Mouse (Mus musculus): ENCODE results near the gene Vars2. TPM values are rescaled to one million over a fixed set of nuclear protein-coding genes. Genes with fewer than 3 reads are reported as not detected.

The Vars2 gene
- total RNA-seq, 2 experiments from 2014 or later: 32.4 to 47.3 TPM

- DNase-seq (ENCODE audit: low spot score in 2 of 2): no peak
- TF ChIP-seq CTCF (conservative IDR thresholded peaks at IDR 0.05): peak; percentile 27
- Histone ChIP-seq H3K27ac (no peak overlapping the region), H3K4me3 (no peak overlapping the region)
Observed at GRCm38 (mm10) chr17:35688347-35689175, 21.2 kb upstream of the Vars2 start.

GRCm38 (mm10) chr17:35685061-35685460, 17.7 kb upstream of the Vars2 start:
- Histone ChIP-seq H3K4me3 (no peak overlapping the region), H3K27ac (peak overlapping the region; percentile 61; the same call in 1 of the 2 replicates)
- no peak for DNase-seq (ENCODE audit: low spot score in 2 of 2)
- no peak for TF ChIP-seq CTCF (conservative IDR thresholded peaks at IDR 0.05)

DNA sequence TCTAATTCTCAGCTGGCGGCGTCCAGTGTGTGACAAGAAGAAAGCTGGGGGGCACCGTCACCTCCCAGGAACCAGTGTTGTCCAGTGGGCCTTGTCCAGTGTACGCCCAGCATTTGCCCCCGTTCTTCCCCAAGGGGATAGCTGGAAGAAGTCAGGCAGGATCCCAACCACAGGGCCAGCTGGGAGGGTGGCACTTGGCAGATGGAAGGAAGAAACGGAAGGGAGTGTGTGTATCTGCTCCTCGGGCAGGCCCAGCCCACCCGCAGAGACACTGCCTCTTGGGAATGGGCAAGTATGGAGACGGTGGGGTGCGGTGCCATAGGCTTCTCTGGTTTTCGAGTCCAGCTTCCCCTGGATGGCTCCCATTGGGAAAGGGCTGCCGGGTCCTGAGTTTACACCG, 14.6 kb upstream of the Vars2 start:
- DNase-seq (ENCODE audit: low spot score in 2 of 2): no peak
- H3K4me3 ChIP-seq: no peak overlapping the region
- no peak for TF ChIP-seq CTCF (conservative IDR thresholded peaks at IDR 0.05)

GRCm38 (mm10) chr17:35680591-35680990, 13.2 kb upstream of the Vars2 start:
- Histone ChIP-seq H3K4me3 (no peak overlapping the region), H3K27ac (no peak overlapping the region)
- no peak for TF ChIP-seq CTCF (conservative IDR thresholded peaks at IDR 0.05)
- no peak for DNase-seq (ENCODE audit: low spot score in 2 of 2)

More for the DNA sequence above, 14.6 kb upstream of the Vars2 start:
- H3K27ac ChIP-seq: no peak overlapping the region

DNA sequence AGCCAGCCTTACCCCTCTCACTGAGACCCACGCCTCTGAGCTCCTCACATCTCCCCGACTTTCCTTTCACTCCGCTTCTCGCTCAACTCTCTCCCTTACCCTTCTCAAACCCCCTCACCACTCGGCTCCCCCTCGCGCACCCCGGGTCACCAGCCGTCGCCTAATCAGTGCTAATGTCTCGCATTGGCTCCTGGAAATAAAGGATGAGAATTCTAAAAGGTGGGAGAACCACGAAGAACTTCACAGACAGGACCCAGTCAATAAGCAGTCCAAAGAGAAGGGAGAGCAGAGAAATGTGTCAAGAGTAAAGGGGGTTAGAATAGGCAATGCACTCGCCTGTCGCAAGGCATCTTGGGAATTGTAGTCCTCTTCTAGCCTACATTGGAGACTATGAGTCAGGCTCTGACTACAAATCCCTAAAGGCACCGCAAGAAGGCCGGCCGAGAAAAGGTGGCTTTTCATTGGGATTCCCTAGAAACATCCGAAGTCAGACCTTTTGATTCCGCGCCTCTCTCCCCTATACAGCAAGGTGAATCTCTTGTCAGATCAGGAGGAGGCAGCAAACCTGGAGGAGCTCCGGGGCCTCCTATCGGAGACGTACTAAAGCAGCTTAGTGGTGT, 6.1 kb upstream of the Vars2 start, which contains the start of gene Gtf2h4:
Gtf2h4 (minus strand) TSS at position 324 of the 620 bp plus-strand sequence.
- Histone ChIP-seq H3K27ac (peak within 1 kb of the TSS; percentile 87), H3K4me3 (peak within 1 kb of the TSS; percentile 73)
- TF ChIP-seq CTCF (conservative IDR thresholded peaks at IDR 0.05): peak; percentile 36
- peak; percentile 91 to 96 for DNase-seq (ENCODE audit: low spot score in 2 of 2)

GRCm38 (mm10) chr17:35672527-35672926, 5.1 kb upstream of the Vars2 start:
- Histone ChIP-seq H3K27ac (no peak overlapping the region), H3K4me3 (no peak overlapping the region)
- no peak for TF ChIP-seq CTCF (conservative IDR thresholded peaks at IDR 0.05)
- DNase-seq (ENCODE audit: low spot score in 2 of 2): no peak

DNA sequence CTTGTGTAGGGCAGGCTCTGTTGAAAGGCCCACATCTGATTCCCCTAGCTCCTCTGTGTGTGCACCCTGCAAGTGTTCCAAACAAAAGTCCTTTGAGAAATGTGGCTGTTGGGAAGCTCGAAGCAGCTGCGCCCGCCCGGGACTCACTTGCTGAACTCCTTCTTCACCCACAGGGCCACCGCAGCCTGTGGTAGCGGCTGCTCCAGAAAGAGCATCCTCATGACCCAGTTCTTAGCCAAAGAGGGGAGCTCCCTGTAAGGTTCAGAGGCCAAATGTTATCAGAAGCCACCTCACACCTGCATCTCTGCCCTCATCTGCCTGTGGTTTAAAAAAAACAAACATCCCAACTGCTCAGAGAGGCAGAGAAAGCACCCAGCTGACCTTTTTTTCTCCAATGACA, 4.5 kb upstream of the Vars2 start:
- Histone ChIP-seq H3K27ac (no peak overlapping the region), H3K4me3 (no peak overlapping the region)
- no peak for DNase-seq (ENCODE audit: low spot score in 2 of 2)
- TF ChIP-seq CTCF (conservative IDR thresholded peaks at IDR 0.05): no peak

DNA sequence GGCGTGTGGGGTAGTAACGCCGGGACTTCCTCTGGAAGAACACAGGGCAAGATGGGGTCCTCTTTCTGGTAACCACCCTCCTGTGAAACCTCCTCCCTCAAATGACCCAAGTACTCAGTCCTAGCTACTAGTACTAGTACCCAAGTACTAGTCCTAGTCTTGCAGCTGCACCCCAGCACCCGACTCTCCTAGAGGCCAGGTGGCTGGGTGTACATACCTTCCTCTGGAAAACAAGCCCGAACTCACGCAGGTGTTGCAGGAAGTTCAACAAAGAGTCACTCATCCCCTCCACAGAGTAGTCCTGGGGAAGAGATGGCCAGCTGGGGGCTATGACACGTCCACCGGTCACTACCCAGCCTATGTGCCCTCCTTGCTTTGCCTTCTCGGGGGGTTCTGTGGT, 2.3 kb upstream of the Vars2 start:
- no peak overlapping the region for H3K4me3 ChIP-seq
- no peak for TF ChIP-seq CTCF (conservative IDR thresholded peaks at IDR 0.05)
- DNase-seq (ENCODE audit: low spot score in 2 of 2): no peak
- H3K27ac ChIP-seq: no peak overlapping the region

- DNase-seq (ENCODE audit: low spot score in 2 of 2): no peak
Observed at GRCm38 (mm10) chr17:35666851-35667256, 538 bp downstream of the Vars2 start.

DNA sequence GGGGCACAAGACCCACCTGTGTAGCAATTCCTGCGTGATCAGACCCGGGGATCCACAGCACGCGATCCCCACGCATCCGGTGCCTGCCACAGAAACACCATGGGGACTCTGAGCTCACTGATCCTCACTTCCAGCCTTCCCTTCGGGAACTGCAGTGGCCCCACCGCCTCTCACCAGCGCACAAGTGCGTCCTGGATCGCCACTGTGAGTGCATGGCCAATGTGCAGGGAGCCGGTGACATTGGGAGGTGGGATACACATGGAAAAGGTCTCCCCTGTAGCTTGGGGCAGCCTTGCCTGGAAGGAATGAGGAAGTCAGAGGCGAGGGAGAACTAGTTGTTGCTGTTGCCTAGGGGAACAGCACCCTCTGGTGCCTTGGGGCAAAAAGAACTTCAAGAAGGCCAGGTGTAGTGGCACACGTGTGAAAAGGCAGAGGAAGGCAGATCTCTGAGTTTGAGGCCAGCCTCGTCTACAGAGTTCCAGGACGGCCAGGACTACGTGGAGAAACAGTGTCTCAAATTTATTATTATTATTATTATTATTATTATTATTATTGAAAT, 1.4 kb downstream of the Vars2 start:
- Histone ChIP-seq H3K4me3 (no peak overlapping the region), H3K27ac (no peak overlapping the region)
- no peak for DNase-seq (ENCODE audit: low spot score in 2 of 2)
- peak; percentile 68 for TF ChIP-seq CTCF (conservative IDR thresholded peaks at IDR 0.05)

More at GRCm38 (mm10) chr17:35666851-35667256, 538 bp downstream of the Vars2 start:
- Histone ChIP-seq H3K27ac (peak overlapping the region; percentile 95), H3K4me3 (peak overlapping the region; percentile 95)
- no peak for TF ChIP-seq CTCF (conservative IDR thresholded peaks at IDR 0.05)

DNA sequence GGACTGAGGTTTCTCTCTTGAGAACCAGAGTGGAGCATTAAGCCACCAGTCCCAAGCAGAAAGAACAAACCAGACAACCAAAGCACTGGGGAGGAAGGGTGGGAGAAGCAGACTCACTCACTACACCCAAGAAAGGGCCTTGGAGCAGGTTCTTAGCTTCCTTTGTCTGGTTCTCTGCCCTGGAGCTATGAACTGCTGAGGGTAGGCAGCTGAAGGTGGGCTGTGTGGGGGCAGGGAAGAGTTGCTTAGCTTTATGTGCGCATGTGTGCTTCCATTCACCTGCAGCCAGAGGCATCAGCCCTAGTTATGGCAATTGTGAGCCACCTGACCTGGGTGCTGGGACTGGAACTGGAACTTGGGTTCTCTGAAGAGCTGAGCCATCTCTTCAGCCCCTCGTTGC, 14.3 kb downstream of the Vars2 start:
- no peak overlapping the region for H3K4me3 ChIP-seq
- no peak for TF ChIP-seq CTCF (conservative IDR thresholded peaks at IDR 0.05)
- H3K27ac ChIP-seq: no peak overlapping the region
- DNase-seq (ENCODE audit: low spot score in 2 of 2): no peak

GRCm38 (mm10) chr17:35649429-35649828, 18.0 kb downstream of the Vars2 start:
- no peak overlapping the region for H3K4me3 ChIP-seq
- H3K27ac ChIP-seq: no peak overlapping the region
- DNase-seq (ENCODE audit: low spot score in 2 of 2): no peak
- no peak for TF ChIP-seq CTCF (conservative IDR thresholded peaks at IDR 0.05)

DNA sequence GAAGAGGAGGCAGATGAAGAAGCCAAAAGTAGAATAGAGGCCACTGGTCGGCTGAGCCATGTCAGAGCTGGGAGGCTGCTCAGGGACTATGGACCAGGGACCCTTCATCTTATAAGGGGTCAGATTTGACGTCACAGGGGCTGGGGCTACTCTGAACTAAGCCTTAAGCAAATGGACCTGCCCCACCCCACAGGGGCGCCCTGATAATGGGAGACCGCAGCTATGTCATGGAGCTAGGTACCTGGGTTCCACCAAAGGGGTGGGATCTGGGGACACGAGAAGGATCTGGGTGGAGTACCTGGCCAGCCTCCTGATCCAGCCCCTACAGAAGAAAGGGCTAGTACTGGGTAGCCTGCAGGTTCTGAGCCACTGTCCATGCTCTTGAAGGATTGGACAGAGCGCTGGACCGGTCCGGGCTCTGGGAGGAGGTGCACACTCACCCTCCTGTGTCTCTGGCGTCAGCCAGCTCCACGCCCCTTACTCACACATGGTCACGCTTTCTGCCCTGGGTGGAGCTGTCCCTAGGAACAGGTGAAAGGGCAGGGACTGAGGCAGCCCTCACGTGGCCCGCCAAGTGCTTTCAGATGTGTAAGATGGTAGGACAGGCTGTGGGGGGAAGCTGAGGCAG, 23.7 kb downstream of the Vars2 start, which contains the start of gene Mucl3:
Mucl3 (minus strand) TSS at position 87 of the 628 bp plus-strand sequence.
- no peak for TF ChIP-seq CTCF (conservative IDR thresholded peaks at IDR 0.05)
- Histone ChIP-seq H3K4me3 (no peak within 1 kb of the TSS), H3K27ac (no peak within 1 kb of the TSS)
- DNase-seq (ENCODE audit: low spot score in 2 of 2): no peak
